Mouse (Mus musculus) erythroblast, embryonic 14.5 days (primary cell): ENCODE measurements around the gene Chrna9.

Source experiments
- GATA1 ChIP-seq: IDR thresholded peaks from 2 replicates; pipeline ENCODE4 v1.6.1; 2012; ENCODE audit warnings: low read length, inconsistent platforms, mixed read lengths
- TAL1 ChIP-seq: IDR thresholded peaks from 3 replicates; pipeline ENCODE4 v1.6.1; 2012; ENCODE audit warnings: low read length, inconsistent platforms, mixed read lengths

- TF ChIP-seq GATA1 (no peak), TAL1 (no peak)
Observed at GRCm38 (mm10) chr5:65898683-65899082, 36.0 kb upstream of the Chrna9 start.
